Mouse (Mus musculus): ENCODE data around the gene Agrn.

GRCm38 (mm10) chr4:156188811-156189323 lies 8.4 kb downstream of the Agrn start:
- no peak for TF ChIP-seq POLR2A (IDR thresholded peaks at IDR 0.05; ENCODE audit: low read depth, low read length)
- no peak for TF ChIP-seq CTCF (IDR thresholded peaks at IDR 0.05; ENCODE audit: extremely low read depth, insufficient read depth, insufficient read length, insufficient replicate concordance)
